Mouse (Mus musculus) forebrain, postnatal 0 days (tissue): ENCODE results near the gene Grin2b. TPM values are rescaled to one million over a fixed set of nuclear protein-coding genes. Genes with fewer than 3 reads are reported as not detected.
A peak's percentile ranks its signal among the peaks of the same experiment; 100 is the strongest.

Experiments used
- ATAC-seq: fragments of 200-750 bp; cut with Nextera tagmentation; 2 replicates; pipeline ENCODE4 v1.8.0; 2017; ENCODE audit warnings: mild to moderate bottlenecking, moderate library complexity
- DNase-seq: peaks from one replicate; pipeline ENCODE4 v3.0.0-alpha.2; 2015
- H3K27ac ChIP-seq: fragments of 300-500 bp; sonication (generic); 2 replicates; pipeline ENCODE4 v1.5.1; 2014; ENCODE audit warnings: low read depth, mild to moderate bottlenecking, antibody characterized with exemption, low read length, moderate library complexity, mixed read lengths
- H3K27me3 ChIP-seq: fragments of 300-500 bp; sonication (generic); 2 replicates; pipeline ENCODE4 v1.6.1; 2014; ENCODE audit warnings: mild to moderate bottlenecking, low read length, mixed read lengths; ENCODE audit not compliant: insufficient read depth
- H3K36me3 ChIP-seq: fragments of 300-500 bp; sonication (generic); 2 replicates; pipeline ENCODE4 v1.6.1; 2014; ENCODE audit warnings: mild to moderate bottlenecking, moderate library complexity; ENCODE audit not compliant: insufficient read depth
- H3K4me1 ChIP-seq: fragments of 300-500 bp; sonication (generic); 2 replicates; pipeline ENCODE4 v1.6.1; 2014; ENCODE audit warnings: antibody characterized with exemption; ENCODE audit not compliant: insufficient read depth
- H3K4me2 ChIP-seq: fragments of 300-500 bp; sonication (generic); 2 replicates; pipeline ENCODE4 v1.6.1; 2014; ENCODE audit warnings: low read depth, mild to moderate bottlenecking, moderate library complexity
- H3K4me3 ChIP-seq: fragments of 300-500 bp; sonication (generic); 2 replicates; pipeline ENCODE4 v1.5.1; 2014; ENCODE audit warnings: low read depth, low read length, mixed read lengths
- H3K9ac ChIP-seq: fragments of 300-500 bp; sonication (generic); 2 replicates; pipeline ENCODE4 v1.6.1; 2014; ENCODE audit warnings: mild to moderate bottlenecking
- H3K9me3 ChIP-seq: fragments of 300-500 bp; sonication (generic); 2 replicates; pipeline ENCODE4 v1.6.1; 2016; ENCODE audit warnings: low read length
- CTCF ChIP-seq: sonication (generic); IDR thresholded peaks from 2 replicates; pipeline ENCODE4 v1.5.1; 2016; ENCODE audit warnings: antibody characterized with exemption, control low read depth, low read depth
- WGBS: fragments of 180-500 bp; shearing (Covaris S2); extraction: QIAGEN DNeasy Blood & Tissue Kit; methylation state at CpG from one replicate; pipeline ENCODE4 v1.1.7; 2014; 5-methylcytosine and 5-hydroxymethylcytosine counted together
- polyA plus RNA-seq: library from polyadenylated mRNA; unstranded; fragments of >200 nt; fragmentation: Nextera tagmentation; extraction: Ambion mirVana; gene quantifications from 2 replicates; pipeline ENCODE4 v1.2.1, GENCODE M21; 2015
- total RNA-seq: library from RNA; depleted of rRNA; stranded (reverse); fragments of >200 nt; gene quantifications from 2 replicates; pipeline ENCODE4 v1.2.3, GENCODE M21; 2014

Gene Grin2b
- total and polyA plus RNA-seq, 2 experiments from 2014 or later, result 66.6 to 102 TPM

DNA sequence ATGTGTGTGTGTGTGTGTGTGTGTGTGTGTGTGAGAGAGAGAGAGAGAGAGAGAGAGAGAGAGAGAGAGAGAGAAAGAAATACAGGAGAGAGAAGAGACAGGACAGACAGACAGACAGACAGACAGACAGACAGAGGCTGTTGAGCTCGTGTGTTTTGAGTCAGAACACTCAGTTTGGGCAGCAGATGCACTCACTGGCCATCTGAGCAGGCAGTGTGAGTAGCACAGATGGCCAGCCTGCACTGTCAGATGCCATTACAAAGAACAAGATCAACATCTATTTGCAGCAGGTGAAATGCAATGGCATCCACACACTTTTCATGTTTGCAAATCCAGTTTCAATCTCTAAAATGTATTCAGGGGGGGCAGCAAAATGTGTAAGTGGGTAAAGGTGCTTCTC is 120.0 kb downstream of the Grin2b start:
- H3K27ac ChIP-seq, result no peak overlapping the region
- H3K4me2 ChIP-seq, result no peak overlapping the region
- no peak for ATAC-seq
- H3K9ac ChIP-seq, result no peak overlapping the region
- H3K36me3 ChIP-seq, result no peaks in the 10 kb centered on the region
- no peak for TF ChIP-seq CTCF
- no peaks in the 10 kb centered on the region for H3K4me1 ChIP-seq
- no peak for DNase-seq
- H3K27me3 ChIP-seq, result no peaks in the 10 kb centered on the region
- H3K9me3 ChIP-seq, result no peaks in the 10 kb centered on the region
- no peak overlapping the region for H3K4me3 ChIP-seq
- 42% methylated on average over 1 of the region's 1 CpGs for WGBS

DNA sequence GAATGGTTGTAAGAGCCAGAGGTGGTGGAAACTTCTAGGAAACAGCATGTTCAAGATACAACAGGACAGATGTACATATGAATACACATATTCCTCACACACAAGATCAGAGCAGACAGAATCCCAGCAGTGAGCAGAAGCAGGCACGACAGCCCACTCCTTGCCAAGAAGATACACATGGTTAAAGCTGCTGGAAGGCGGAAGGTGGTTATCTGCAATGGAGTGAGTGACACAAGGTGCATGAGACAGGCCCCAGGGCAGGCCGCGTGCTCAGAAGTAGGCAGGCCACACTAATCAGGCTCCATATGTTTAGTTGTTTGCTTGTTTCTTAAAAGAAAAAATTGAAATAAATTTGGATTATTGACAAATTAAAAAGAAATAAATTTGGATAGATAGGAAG is 123.0 kb downstream of the Grin2b start:
- DNase-seq, result no peak
- H3K9me3 ChIP-seq, result no peaks in the 10 kb centered on the region

DNA sequence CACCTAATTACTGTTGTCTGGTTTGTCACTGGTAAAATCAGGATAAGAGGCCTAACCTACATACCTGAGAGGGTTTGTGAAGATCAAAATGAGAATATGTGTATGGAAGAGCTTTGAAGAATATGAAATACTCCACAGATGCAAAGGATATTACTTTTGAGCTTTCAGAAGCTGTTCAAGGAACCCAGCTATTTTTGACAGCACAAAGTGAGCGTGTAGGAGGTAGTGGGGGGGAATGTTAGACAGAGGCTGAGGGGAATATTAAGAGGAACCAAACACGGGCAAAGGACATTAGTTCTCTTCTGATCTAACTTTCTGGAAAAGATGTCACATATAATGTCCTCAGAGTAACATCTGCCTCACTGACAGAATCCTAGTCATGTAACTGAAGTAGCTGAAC is 125.2 kb downstream of the Grin2b start:
- Histone ChIP-seq H3K27me3 (no peaks in the 10 kb centered on the region), H3K4me2 (no peak overlapping the region), H3K9ac (no peak overlapping the region), H3K36me3 (peaks cover 10% of the 10 kb centered on the region), H3K9me3 (no peaks in the 10 kb centered on the region), H3K4me3 (no peak overlapping the region), H3K4me1 (no peaks in the 10 kb centered on the region), H3K27ac (no peak overlapping the region)
- no peak for ATAC-seq
- TF ChIP-seq CTCF, result no peak
- no peak for DNase-seq
- WGBS, result 87% methylated on average over 2 of the region's 2 CpGs

More for the DNA sequence above, 123.0 kb downstream of the Grin2b start:
- no peaks in the 10 kb centered on the region for H3K27me3 ChIP-seq
- no peak overlapping the region for H3K9ac ChIP-seq
- no peaks in the 10 kb centered on the region for H3K36me3 ChIP-seq
- 74% methylated on average over 4 of the region's 4 CpGs for WGBS
- H3K4me2 ChIP-seq, result no peak overlapping the region
- no peak for TF ChIP-seq CTCF
- H3K27ac ChIP-seq, result no peak overlapping the region
- no peak for ATAC-seq
- no peaks in the 10 kb centered on the region for H3K4me1 ChIP-seq
- no peak overlapping the region for H3K4me3 ChIP-seq

DNA sequence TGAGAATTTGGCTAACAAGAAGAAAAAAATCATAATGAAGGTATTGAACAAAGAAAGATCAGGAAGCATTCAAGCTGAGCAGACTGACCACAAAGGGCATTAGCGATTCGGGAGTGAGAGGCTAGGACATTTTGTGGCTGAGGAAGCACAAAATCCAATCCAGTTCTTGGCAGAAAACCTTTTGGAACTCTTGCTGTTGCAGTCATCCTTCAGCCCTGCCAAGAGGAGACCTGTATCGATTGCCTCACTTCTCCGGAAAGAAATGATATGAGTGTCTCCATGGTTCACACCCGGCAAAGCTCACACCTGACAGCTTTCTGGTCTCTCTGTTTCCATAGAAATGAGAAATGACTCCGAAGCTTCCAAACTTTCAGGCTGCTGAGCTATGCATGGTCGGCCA is 127.2 kb downstream of the Grin2b start:
- 50% methylated on average over 7 of the region's 7 CpGs for WGBS
- Histone ChIP-seq H3K27me3 (no peaks in the 10 kb centered on the region), H3K4me2 (no peak overlapping the region), H3K27ac (no peak overlapping the region), H3K36me3 (peaks cover 15% of the 10 kb centered on the region), H3K4me1 (no peaks in the 10 kb centered on the region), H3K9me3 (no peaks in the 10 kb centered on the region), H3K4me3 (no peak overlapping the region), H3K9ac (no peak overlapping the region)
- no peak for DNase-seq
- TF ChIP-seq CTCF, result no peak
- ATAC-seq, result peak; percentile 34; the same call in 1 of the 2 replicates

DNA sequence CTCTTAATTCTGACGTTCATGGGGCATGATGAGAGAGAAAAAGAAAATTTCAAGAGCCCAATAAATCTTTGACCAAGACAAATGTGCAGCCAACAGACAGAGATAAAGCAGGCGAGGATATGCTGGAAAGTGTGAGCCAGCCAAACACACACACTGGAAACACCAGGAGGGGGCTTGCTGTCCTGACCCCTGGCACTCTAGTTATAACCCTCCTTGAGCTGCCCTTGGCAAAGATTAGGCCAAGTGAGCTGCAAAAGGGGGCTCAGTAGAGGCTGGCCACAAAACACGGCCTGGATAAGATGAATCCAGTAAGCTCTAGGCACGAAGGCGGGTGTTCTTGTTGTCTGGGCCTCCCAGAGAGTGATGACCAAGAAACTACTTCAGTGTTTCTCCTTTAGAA is 128.8 kb downstream of the Grin2b start:
- ATAC-seq (no peak), DNase-seq (no peak)
- Histone ChIP-seq H3K4me2 (no peak overlapping the region), H3K27ac (no peak overlapping the region), H3K4me3 (no peak overlapping the region), H3K36me3 (peaks cover 15% of the 10 kb centered on the region), H3K9ac (no peak overlapping the region), H3K9me3 (no peaks in the 10 kb centered on the region), H3K27me3 (no peaks in the 10 kb centered on the region), H3K4me1 (no peaks in the 10 kb centered on the region)
- WGBS, result 83% methylated on average over 5 of the region's 5 CpGs
- TF ChIP-seq CTCF, result no peak

DNA sequence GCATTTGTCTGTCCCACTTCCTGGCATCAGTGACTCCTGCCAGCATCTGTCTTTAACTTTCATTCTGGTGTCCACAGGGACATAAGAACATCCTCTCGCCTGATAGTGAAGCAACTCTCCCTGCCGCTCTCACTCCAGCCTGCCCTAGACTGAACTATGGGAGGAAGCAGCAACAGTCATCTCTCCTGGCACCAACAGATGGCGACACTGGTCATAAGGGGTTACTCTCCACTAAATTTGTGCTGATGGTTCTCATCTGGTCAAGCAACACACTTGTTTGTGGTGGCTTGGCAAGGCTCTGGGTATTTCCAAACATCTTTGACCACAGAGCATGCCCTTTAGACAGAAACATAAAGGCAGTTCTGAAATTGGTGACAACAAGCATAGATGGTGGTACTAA is 130.9 kb downstream of the Grin2b start:
- H3K27ac ChIP-seq, result no peak overlapping the region
- WGBS, result 80% methylated on average over 3 of the region's 3 CpGs
- H3K4me2 ChIP-seq, result no peak overlapping the region
- ATAC-seq (no peak), DNase-seq (no peak)
- no peaks in the 10 kb centered on the region for H3K9me3 ChIP-seq
- TF ChIP-seq CTCF, result 0 out of 2 replicates have a peak, but pooled peaks have one; percentile 25
- no peak overlapping the region for H3K4me3 ChIP-seq
- no peak overlapping the region for H3K9ac ChIP-seq
- H3K4me1 ChIP-seq, result no peaks in the 10 kb centered on the region
- H3K36me3 ChIP-seq, result peaks cover 15% of the 10 kb centered on the region
- H3K27me3 ChIP-seq, result no peaks in the 10 kb centered on the region

DNA sequence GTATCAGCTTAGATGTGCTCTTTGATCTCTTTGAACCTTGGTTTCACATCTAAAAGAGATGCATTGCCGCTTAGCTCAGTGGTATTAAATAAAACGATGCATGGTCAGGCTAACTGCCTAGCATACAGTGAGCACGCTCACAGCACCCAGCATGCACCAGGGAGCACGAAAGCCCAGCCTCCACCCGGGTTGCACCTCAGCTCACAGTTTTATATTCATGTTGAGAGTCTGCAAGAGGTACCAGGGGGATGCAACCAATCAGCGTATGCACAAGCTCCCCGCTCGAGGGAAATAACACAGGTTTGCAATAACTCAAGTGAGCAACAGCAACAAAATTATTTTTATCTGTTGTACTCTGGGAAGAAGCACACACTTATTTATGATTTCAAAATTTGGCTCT is 131.5 kb downstream of the Grin2b start:
- Histone ChIP-seq H3K4me2 (no peak overlapping the region), H3K4me1 (no peaks in the 10 kb centered on the region), H3K27ac (no peak overlapping the region), H3K27me3 (no peaks in the 10 kb centered on the region), H3K36me3 (peaks cover 15% of the 10 kb centered on the region), H3K9ac (no peak overlapping the region), H3K4me3 (no peak overlapping the region), H3K9me3 (no peaks in the 10 kb centered on the region)
- ATAC-seq (no peak), DNase-seq (no peak)
- no peak for TF ChIP-seq CTCF
- 84% methylated on average over 8 of the region's 8 CpGs for WGBS

DNA sequence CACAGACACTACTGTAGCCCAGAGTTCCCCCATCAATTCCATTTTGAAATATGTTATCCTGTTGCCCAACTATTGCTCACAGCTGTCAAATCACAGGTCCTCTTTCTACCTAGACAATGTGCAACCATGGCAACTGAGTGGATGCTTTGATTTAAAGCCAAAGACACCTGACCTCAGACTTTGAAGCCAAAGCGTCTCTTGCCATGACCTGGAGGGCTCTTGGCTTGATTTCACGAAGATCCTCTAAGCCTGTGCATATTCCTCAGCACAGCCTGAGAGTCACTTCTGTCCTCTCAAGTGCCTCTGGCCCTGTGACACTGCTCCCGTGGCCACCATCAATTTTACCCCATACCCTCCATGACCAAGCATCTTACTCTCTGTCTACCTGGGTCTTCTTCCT is 132.4 kb downstream of the Grin2b start:
- WGBS, result 81% methylated on average over 3 of the region's 3 CpGs
- no peak for DNase-seq

More for the DNA sequence above, 132.4 kb downstream of the Grin2b start:
- ATAC-seq, result no peak
- Histone ChIP-seq H3K27ac (no peak overlapping the region), H3K4me3 (no peak overlapping the region), H3K4me1 (no peaks in the 10 kb centered on the region), H3K4me2 (no peak overlapping the region), H3K36me3 (peaks cover 15% of the 10 kb centered on the region), H3K27me3 (no peaks in the 10 kb centered on the region), H3K9me3 (no peaks in the 10 kb centered on the region), H3K9ac (no peak overlapping the region)
- no peak for TF ChIP-seq CTCF
